Mouse (Mus musculus) embryonic fibroblast, embryonic 13.5 days (primary cell): ENCODE measurements around the gene Adamts15. TPM values are rescaled to one million over a fixed set of nuclear protein-coding genes. Genes with fewer than 3 reads are reported as not detected.

Experiments used
- H3K27ac ChIP-seq: 2 replicates; pipeline ENCODE4 v1.5.1; 2012; ENCODE audit warnings: low read length, control low read depth, inconsistent platforms; ENCODE audit not compliant: insufficient read depth
- H3K4me1 ChIP-seq: 2 replicates; pipeline ENCODE4 v1.6.1; 2011; ENCODE audit warnings: low read length; ENCODE audit not compliant: control insufficient read depth, insufficient read depth
- H3K4me3 ChIP-seq: 2 replicates; pipeline ENCODE4 v1.5.1; 2011; ENCODE audit warnings: mild to moderate bottlenecking, control low read depth, low read length; ENCODE audit not compliant: insufficient read depth
- CTCF ChIP-seq: IDR thresholded peaks from 2 replicates; pipeline ENCODE4 v1.5.1; 2011; ENCODE audit warnings: mild to moderate bottlenecking, control low read depth, low read length, moderate library complexity, borderline replicate concordance; ENCODE audit not compliant: insufficient read depth
- POLR2A ChIP-seq: IDR thresholded peaks from 2 replicates; pipeline ENCODE4 v1.6.1; 2011; ENCODE audit warnings: low read depth, mild to moderate bottlenecking, control low read depth, low read length, moderate library complexity
- polyA plus RNA-seq: library from polyadenylated mRNA; stranded (reverse); fragments of >200 nt; gene quantifications from 2 replicates; pipeline ENCODE4 v1.2.4, GENCODE M21; 2011; ENCODE audit warnings: low read depth; ENCODE audit not compliant: missing spikeins, insufficient read length

Adamts15 gene
- polyA plus RNA-seq, 1 experiment, result 4.0 TPM

DNA sequence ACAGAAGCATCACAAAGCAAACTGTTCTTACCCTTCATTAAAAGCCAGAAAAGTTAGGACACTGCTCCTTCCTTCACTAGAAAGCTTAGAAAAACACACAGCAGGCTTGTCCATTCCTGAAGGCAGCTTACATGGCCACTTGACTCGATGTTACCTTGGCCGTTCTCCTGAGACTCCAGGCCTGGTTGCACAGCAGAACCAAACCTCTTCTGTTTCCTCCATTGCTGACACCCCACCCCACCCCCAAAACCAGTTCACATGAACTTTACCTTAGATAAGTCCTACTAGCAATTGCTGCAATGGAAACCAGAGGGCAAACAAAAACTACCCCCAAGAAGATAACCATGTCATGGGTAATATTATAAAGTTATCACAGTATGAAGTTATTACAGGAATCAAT lies 25.1 kb downstream of the Adamts15 start:
- H3K4me1 ChIP-seq, result no peaks in the 10 kb centered on the region
- H3K27ac ChIP-seq, result no peak overlapping the region
- no peak overlapping the region for H3K4me3 ChIP-seq
- TF ChIP-seq POLR2A, result no peak

DNA sequence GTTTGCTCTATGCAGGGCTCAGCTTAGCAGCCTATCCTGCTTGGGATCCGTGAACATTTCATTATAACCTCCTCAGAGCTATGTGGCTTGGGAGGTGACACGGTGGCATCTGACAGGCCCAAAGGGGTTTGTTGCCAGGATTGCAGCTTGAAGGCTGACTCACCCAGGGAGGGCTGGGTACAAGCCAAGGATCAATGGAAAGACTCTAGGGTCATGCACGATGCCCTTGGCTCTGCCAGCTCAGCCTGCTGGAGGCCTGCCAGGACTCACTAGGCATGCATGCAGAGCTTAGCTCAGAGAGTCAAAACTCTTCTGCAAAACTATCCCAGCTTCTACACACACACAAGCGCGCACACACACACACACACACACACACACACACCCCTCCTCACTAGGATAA lies 25.5 kb downstream of the Adamts15 start:
- Histone ChIP-seq H3K4me3 (no peak overlapping the region), H3K27ac (no peak overlapping the region), H3K4me1 (no peaks in the 10 kb centered on the region)
- TF ChIP-seq POLR2A, result no peak
- TF ChIP-seq CTCF, result no peak

GRCm38 (mm10) chr9:30895618-30896017 lies 26.6 kb downstream of the Adamts15 start:
- H3K4me1 ChIP-seq, result no peaks in the 10 kb centered on the region
- no peak overlapping the region for H3K27ac ChIP-seq
- H3K4me3 ChIP-seq, result no peak overlapping the region
- TF ChIP-seq POLR2A (no peak), CTCF (no peak)

- TF ChIP-seq CTCF (no peak), POLR2A (no peak)
- no peak overlapping the region for H3K4me3 ChIP-seq
- no peak overlapping the region for H3K27ac ChIP-seq
- H3K4me1 ChIP-seq, result no peaks in the 10 kb centered on the region
Measured at GRCm38 (mm10) chr9:30886276-30886675, 36.0 kb downstream of the Adamts15 start.

DNA sequence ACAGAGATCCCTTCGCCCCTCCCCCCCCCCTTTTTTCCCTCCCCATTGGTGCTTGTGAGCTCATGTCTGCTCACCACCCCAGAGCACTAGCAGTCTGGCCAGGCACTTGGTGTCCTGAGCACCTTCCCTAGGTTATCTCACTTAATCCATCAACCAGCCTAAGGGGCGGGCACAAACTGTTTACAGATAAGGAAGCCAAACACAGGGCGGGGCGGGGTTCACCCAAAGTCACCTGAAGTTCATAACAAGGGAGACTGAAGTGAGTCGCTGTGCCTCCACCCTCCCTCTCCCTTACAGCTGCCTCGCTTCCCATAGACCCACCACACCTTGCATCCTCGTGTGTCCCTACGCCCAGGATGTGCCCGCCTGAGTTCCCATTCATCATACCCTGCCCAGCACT lies 41.7 kb downstream of the Adamts15 start:
- Histone ChIP-seq H3K27ac (no peak overlapping the region), H3K4me3 (no peak overlapping the region), H3K4me1 (no peaks in the 10 kb centered on the region)
- TF ChIP-seq CTCF (no peak), POLR2A (no peak)

DNA sequence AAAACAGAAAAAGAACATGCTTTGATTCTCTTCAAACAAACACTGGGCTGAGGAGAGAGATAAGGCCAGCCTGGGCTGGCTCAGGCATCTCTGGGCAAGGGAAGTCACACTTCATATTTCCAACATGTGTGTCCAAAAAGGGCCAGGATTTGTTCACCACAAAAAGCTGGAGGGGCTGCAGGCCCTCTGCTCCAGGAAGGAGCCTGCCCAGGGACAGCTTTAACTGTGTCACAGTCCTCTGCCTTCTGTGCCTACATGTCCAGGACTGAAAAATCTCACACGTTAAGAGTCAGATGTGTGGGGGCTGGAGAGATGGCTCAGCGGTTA lies 42.3 kb downstream of the Adamts15 start:
- Histone ChIP-seq H3K27ac (no peak overlapping the region), H3K4me3 (no peak overlapping the region), H3K4me1 (no peaks in the 10 kb centered on the region)
- TF ChIP-seq CTCF (no peak), POLR2A (no peak)

DNA sequence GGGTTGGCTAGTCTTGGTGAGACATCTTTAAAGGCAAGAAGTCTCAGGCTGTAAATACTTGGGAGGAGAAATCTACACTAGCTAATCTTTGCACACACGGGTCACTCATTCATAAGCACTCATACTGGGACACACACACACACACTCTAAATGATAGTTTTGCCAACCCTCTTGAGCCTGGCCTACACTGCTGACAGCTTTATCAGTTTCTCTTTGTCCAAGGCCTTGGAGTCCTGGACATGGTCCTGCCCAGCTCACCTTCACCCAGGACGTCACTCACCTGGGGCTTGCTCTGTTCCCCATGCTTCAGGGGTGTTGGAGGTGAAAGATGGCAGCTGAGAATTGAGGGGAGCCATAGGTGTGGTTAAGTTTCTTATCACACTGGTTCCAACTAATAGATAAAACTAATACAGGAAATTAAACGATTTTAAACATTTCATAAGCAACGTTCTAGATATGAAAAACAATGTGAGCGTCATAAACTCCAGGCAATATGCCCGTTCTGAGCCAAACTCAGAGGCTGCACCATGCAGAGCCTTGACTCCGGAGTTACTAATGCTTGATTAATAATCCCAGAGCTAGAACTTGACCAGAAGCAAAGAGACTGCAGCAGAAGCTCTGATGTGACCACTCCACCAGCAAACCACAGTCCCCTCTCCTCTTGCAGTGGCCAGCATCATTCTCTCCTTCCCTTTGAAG lies 42.9 kb downstream of the Adamts15 start:
- no peak overlapping the region for H3K27ac ChIP-seq

GRCm38 (mm10) chr9:30876552-30876951 lies 45.7 kb downstream of the Adamts15 start:
- Histone ChIP-seq H3K4me1 (no peaks in the 10 kb centered on the region), H3K27ac (no peak overlapping the region), H3K4me3 (no peak overlapping the region)
- TF ChIP-seq POLR2A (no peak), CTCF (no peak)

More for the DNA sequence above, 42.9 kb downstream of the Adamts15 start:
- H3K4me1 ChIP-seq, result no peaks in the 10 kb centered on the region
- TF ChIP-seq POLR2A, result no peak
- TF ChIP-seq CTCF, result no peak
- no peak overlapping the region for H3K4me3 ChIP-seq

GRCm38 (mm10) chr9:30855837-30856236 lies 66.4 kb downstream of the Adamts15 start:
- no peak overlapping the region for H3K4me3 ChIP-seq
- H3K27ac ChIP-seq, result no peak overlapping the region
- TF ChIP-seq POLR2A, result no peak
- TF ChIP-seq CTCF, result no peak
- H3K4me1 ChIP-seq, result 0 out of 2 replicates have a peak, but pooled peaks cover 3% of the 10 kb centered on the region

DNA sequence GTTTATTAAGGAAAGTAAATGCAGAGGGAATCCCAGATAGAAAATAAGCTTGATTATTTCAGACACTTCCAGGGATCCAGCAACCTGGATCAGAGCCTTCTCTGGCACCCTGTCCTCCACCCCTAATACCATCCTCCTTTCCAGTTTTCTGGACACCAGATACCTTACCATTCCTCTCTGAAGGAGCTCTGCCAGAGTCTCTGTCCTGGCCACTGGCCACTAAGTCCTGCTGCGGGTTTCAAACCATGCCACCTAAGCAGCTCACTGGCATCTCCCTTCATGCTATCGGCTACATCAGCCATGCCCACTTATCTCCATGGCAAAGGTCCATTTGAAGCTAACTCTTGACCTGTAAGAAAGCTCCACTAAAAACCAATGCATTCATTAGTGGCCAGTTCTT lies 70.4 kb downstream of the Adamts15 start:
- Histone ChIP-seq H3K27ac (no peak overlapping the region), H3K4me3 (no peak overlapping the region), H3K4me1 (0 out of 2 replicates have a peak, but pooled peaks cover 3% of the 10 kb centered on the region)
- no peak for TF ChIP-seq POLR2A
- no peak for TF ChIP-seq CTCF
